Mouse (Mus musculus) forebrain, embryonic 10.5 days (tissue): ENCODE data around the gene Slc32a1. TPM values are rescaled to one million over a fixed set of nuclear protein-coding genes. Genes with fewer than 3 reads are reported as not detected.
A peak's percentile ranks its signal among the peaks of the same experiment; 100 is the strongest.

ENCODE experiments used
- DNase-seq: peaks from one replicate; pipeline ENCODE4 v3.0.0-alpha.2; 2017; ENCODE audit warnings: low spot score; ENCODE audit errors: extremely low spot score
- H3K27ac ChIP-seq: fragments of 300-500 bp; sonication (generic); 2 replicates; pipeline ENCODE4 v1.5.1; 2016; ENCODE audit warnings: mild to moderate bottlenecking
- H3K27me3 ChIP-seq: fragments of 300-500 bp; sonication (generic); 2 replicates; pipeline ENCODE4 v1.6.1; 2016; ENCODE audit warnings: mild to moderate bottlenecking; ENCODE audit not compliant: poor library complexity, severe bottlenecking
- H3K36me3 ChIP-seq: fragments of 300-500 bp; sonication (generic); replicated peaks from 2 replicates; pipeline ENCODE4 v1.6.1; 2016; ENCODE audit warnings: mild to moderate bottlenecking, moderate library complexity
- H3K4me1 ChIP-seq: fragments of 300-500 bp; sonication (generic); 2 replicates; pipeline ENCODE4 v1.6.1; 2016
- H3K4me3 ChIP-seq: fragments of 300-500 bp; sonication (generic); 2 replicates; pipeline ENCODE4 v1.5.1; 2016; ENCODE audit warnings: mild to moderate bottlenecking, moderate library complexity
- H3K9me3 ChIP-seq: fragments of 300-500 bp; sonication (generic); 2 replicates; pipeline ENCODE4 v1.6.1; 2016; ENCODE audit warnings: mild to moderate bottlenecking, moderate library complexity
- WGBS: fragments of 180-500 bp; shearing (Covaris S2); methylation state at CpG from one replicate; pipeline ENCODE4 v1.1.7; 2016; 5-methylcytosine and 5-hydroxymethylcytosine counted together
- polyA plus RNA-seq: library from polyadenylated mRNA; unstranded; fragments of >200 nt; fragmentation: Nextera tagmentation; extraction: Ambion mirVana; gene quantifications from 2 replicates; pipeline ENCODE4 v1.2.1, GENCODE M21; 2016

The Slc32a1 gene
- polyA plus RNA-seq, 1 experiment from 2014 or later, result 0.47 TPM

- Histone ChIP-seq H3K9me3 (no peaks in the 10 kb centered on the region), H3K4me1 (peaks cover 51% of the 10 kb centered on the region), H3K27ac (no peak overlapping the region), H3K36me3 (no peaks in the 10 kb centered on the region), H3K4me3 (peak overlapping the region; percentile 30; the same call in 1 of the 2 replicates), H3K27me3 (peaks cover 100% of the 10 kb centered on the region)
- 2% methylated on average over 24 of the region's 24 CpGs for WGBS
- DNase-seq, result no peak
These were observed 4.7 kb downstream of the Slc32a1 start for GRCm38 (mm10) chr2:158615161-158615680.

- DNase-seq, result no peak
- Histone ChIP-seq H3K9me3 (no peaks in the 10 kb centered on the region), H3K27ac (no peak overlapping the region), H3K27me3 (peaks cover 99% of the 10 kb centered on the region), H3K36me3 (no peaks in the 10 kb centered on the region), H3K4me3 (peak overlapping the region; percentile 26; the same call in 1 of the 2 replicates), H3K4me1 (peaks cover 46% of the 10 kb centered on the region)
- 1% methylated on average over 13 of the region's 13 CpGs for WGBS
These were observed 5.1 kb downstream of the Slc32a1 start for GRCm38 (mm10) chr2:158615702-158616101.

- Histone ChIP-seq H3K27me3 (peaks cover 99% of the 10 kb centered on the region), H3K4me3 (peak overlapping the region; percentile 26; the same call in 1 of the 2 replicates), H3K36me3 (no peaks in the 10 kb centered on the region), H3K9me3 (no peaks in the 10 kb centered on the region), H3K27ac (no peak overlapping the region), H3K4me1 (peaks cover 40% of the 10 kb centered on the region)
- WGBS, result under 1% methylated on average over 12 of the region's 12 CpGs
- no peak for DNase-seq
These were observed 5.7 kb downstream of the Slc32a1 start for GRCm38 (mm10) chr2:158616296-158616695.

GRCm38 (mm10) chr2:158616790-158617189 is 6.2 kb downstream of the Slc32a1 start:
- Histone ChIP-seq H3K4me1 (peaks cover 35% of the 10 kb centered on the region), H3K9me3 (no peaks in the 10 kb centered on the region), H3K4me3 (no peak overlapping the region), H3K27me3 (peaks cover 99% of the 10 kb centered on the region), H3K27ac (no peak overlapping the region), H3K36me3 (no peaks in the 10 kb centered on the region)
- DNase-seq, result no peak
- 8% methylated on average over 11 of the region's 11 CpGs for WGBS

- H3K4me1 ChIP-seq, result peaks cover 19% of the 10 kb centered on the region
- H3K36me3 ChIP-seq, result peaks cover 34% of the 10 kb centered on the region
- DNase-seq, result peak; percentile 97
- WGBS, result under 1% methylated on average over 39 of the region's 39 CpGs
- peaks cover 29% of the 10 kb centered on the region for H3K27me3 ChIP-seq
- no peaks in the 10 kb centered on the region for H3K9me3 ChIP-seq
- peak within 1 kb of the TSS; percentile 90 for H3K4me3 ChIP-seq
- peak within 1 kb of the TSS; percentile 95 for H3K27ac ChIP-seq
These were observed 14.2 kb downstream of the Slc32a1 start, which contains the start of gene Actr5 for GRCm38 (mm10) chr2:158624718-158625222. TSS of gene Actr5 (plus strand) at chr2:158624888.

- H3K4me3 ChIP-seq, result peak overlapping the region; percentile 90
- peak overlapping the region; percentile 95 for H3K27ac ChIP-seq
- H3K36me3 ChIP-seq, result peaks cover 38% of the 10 kb centered on the region
- H3K9me3 ChIP-seq, result no peaks in the 10 kb centered on the region
- WGBS, result under 1% methylated on average over 44 of the region's 44 CpGs
- peaks cover 24% of the 10 kb centered on the region for H3K27me3 ChIP-seq
- H3K4me1 ChIP-seq, result peaks cover 19% of the 10 kb centered on the region
- DNase-seq, result no peak
These were observed 14.7 kb downstream of the Slc32a1 start for GRCm38 (mm10) chr2:158625231-158625630.

GRCm38 (mm10) chr2:158625697-158626096 is 15.1 kb downstream of the Slc32a1 start:
- no peaks in the 10 kb centered on the region for H3K9me3 ChIP-seq

GRCm38 (mm10) chr2:158628858-158629257 is 18.3 kb downstream of the Slc32a1 start:
- whole genome bisulfite sequencing, result 69% methylated on average over 3 of the region's 3 CpGs

More at GRCm38 (mm10) chr2:158625697-158626096, 15.1 kb downstream of the Slc32a1 start:
- Histone ChIP-seq H3K4me3 (peak overlapping the region; percentile 90), H3K27me3 (peaks cover 21% of the 10 kb centered on the region), H3K36me3 (peaks cover 43% of the 10 kb centered on the region), H3K4me1 (peaks cover 19% of the 10 kb centered on the region), H3K27ac (peak overlapping the region; percentile 95; the same call in 1 of the 2 replicates)
- WGBS, result 46% methylated on average over 8 of the region's 8 CpGs
- no peak for DNase-seq

GRCm38 (mm10) chr2:158629414-158629813 is 18.8 kb downstream of the Slc32a1 start:
- H3K4me3 ChIP-seq, result no peak overlapping the region
- no peaks in the 10 kb centered on the region for H3K27me3 ChIP-seq
- H3K27ac ChIP-seq, result no peak overlapping the region
- DNase-seq, result no peak
- 79% methylated on average over 1 of the region's 1 CpGs for WGBS
- H3K36me3 ChIP-seq, result peaks cover 78% of the 10 kb centered on the region
- no peaks in the 10 kb centered on the region for H3K9me3 ChIP-seq
- peaks cover 19% of the 10 kb centered on the region for H3K4me1 ChIP-seq

More at GRCm38 (mm10) chr2:158628858-158629257, 18.3 kb downstream of the Slc32a1 start:
- no peaks in the 10 kb centered on the region for H3K27me3 ChIP-seq
- H3K4me3 ChIP-seq, result no peak overlapping the region
- H3K36me3 ChIP-seq, result peaks cover 74% of the 10 kb centered on the region
- H3K9me3 ChIP-seq, result no peaks in the 10 kb centered on the region
- peaks cover 19% of the 10 kb centered on the region for H3K4me1 ChIP-seq
- no peak for DNase-seq
- no peak overlapping the region for H3K27ac ChIP-seq

GRCm38 (mm10) chr2:158631873-158632272 is 21.3 kb downstream of the Slc32a1 start:
- Histone ChIP-seq H3K36me3 (peaks cover 96% of the 10 kb centered on the region), H3K4me1 (no peaks in the 10 kb centered on the region), H3K4me3 (no peak overlapping the region), H3K27me3 (no peaks in the 10 kb centered on the region), H3K9me3 (no peaks in the 10 kb centered on the region), H3K27ac (no peak overlapping the region)
- 89% methylated on average over 5 of the region's 5 CpGs for WGBS
- no peak for DNase-seq

- Histone ChIP-seq H3K27me3 (no peaks in the 10 kb centered on the region), H3K27ac (no peak overlapping the region), H3K4me1 (no peaks in the 10 kb centered on the region), H3K4me3 (no peak overlapping the region), H3K9me3 (no peaks in the 10 kb centered on the region), H3K36me3 (peaks cover 44% of the 10 kb centered on the region)
- DNase-seq, result peak; percentile 71
- 32% methylated on average over 2 of the region's 2 CpGs for WGBS
These were observed 31.3 kb downstream of the Slc32a1 start for GRCm38 (mm10) chr2:158641869-158642268.

- peaks cover 37% of the 10 kb centered on the region for H3K36me3 ChIP-seq
- WGBS, result 86% methylated on average over 2 of the region's 2 CpGs
- H3K9me3 ChIP-seq, result no peaks in the 10 kb centered on the region
- H3K4me1 ChIP-seq, result no peaks in the 10 kb centered on the region
- DNase-seq, result no peak
- H3K4me3 ChIP-seq, result no peak overlapping the region
- no peak overlapping the region for H3K27ac ChIP-seq
- H3K27me3 ChIP-seq, result no peaks in the 10 kb centered on the region
These were observed 32.0 kb downstream of the Slc32a1 start for GRCm38 (mm10) chr2:158642587-158642986.

- no peaks in the 10 kb centered on the region for H3K9me3 ChIP-seq
- H3K4me1 ChIP-seq, result no peaks in the 10 kb centered on the region
- H3K36me3 ChIP-seq, result peaks cover 25% of the 10 kb centered on the region
- DNase-seq, result no peak
- 88% methylated on average over 3 of the region's 3 CpGs for WGBS
- H3K27me3 ChIP-seq, result no peaks in the 10 kb centered on the region
- no peak overlapping the region for H3K4me3 ChIP-seq
- no peak overlapping the region for H3K27ac ChIP-seq
These were observed 33.2 kb downstream of the Slc32a1 start for GRCm38 (mm10) chr2:158643791-158644190.
